Mouse (Mus musculus): ENCODE data around the gene Atrip.

DNA sequence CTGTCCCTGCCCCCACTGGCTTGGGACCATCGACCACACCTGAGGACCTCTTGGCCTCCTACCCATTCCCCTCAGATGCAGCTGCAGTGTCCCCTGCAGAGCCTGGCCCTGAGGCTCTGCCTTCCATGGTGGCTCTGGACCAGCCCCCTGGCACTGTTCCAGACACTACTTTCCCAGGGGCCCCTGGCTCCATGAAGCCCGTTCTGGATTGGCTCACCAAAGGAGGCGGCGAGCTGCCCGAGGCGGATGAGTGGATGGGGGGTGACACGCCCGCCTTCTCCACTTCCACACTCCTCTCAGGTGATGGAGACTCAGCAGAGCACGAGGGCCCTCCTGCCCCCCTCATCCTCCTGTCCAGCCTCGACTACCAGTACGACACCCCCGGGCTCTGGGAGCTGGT is 31.1 kb upstream of the Atrip start:
- TF ChIP-seq CTCF (IDR thresholded peaks at IDR 0.05; ENCODE audit: borderline replicate concordance, insufficient read depth, low read length): no peak
- TF ChIP-seq POLR2A (IDR thresholded peaks at IDR 0.05; ENCODE audit: low read depth, low read length): no peak

Data from embryonic fibroblast, embryonic 13.5 days (primary cell).